Mouse (Mus musculus) heart, embryonic 12.5 days (tissue): ENCODE measurements around the gene Phactr1. TPM values are rescaled to one million over a fixed set of nuclear protein-coding genes. Genes with fewer than 3 reads are reported as not detected.

Experiments
- ATAC-seq: fragments of 200-750 bp; cut with Nextera tagmentation; 2 replicates; pipeline ENCODE4 v1.8.0; 2017; ENCODE audit warnings: moderate TSS enrichment, moderate library complexity; ENCODE audit not compliant: insufficient number of reproducible peaks, low FRiP score
- H3K27ac ChIP-seq: fragments of 300-500 bp; sonication (generic); 2 replicates; pipeline ENCODE4 v1.5.1; 2016; ENCODE audit warnings: mild to moderate bottlenecking, moderate library complexity; ENCODE audit not compliant: poor library complexity, severe bottlenecking
- H3K27me3 ChIP-seq: fragments of 300-500 bp; sonication (generic); replicated peaks from 2 replicates; pipeline ENCODE4 v1.6.1; 2016; ENCODE audit warnings: mild to moderate bottlenecking, moderate library complexity
- H3K36me3 ChIP-seq: fragments of 300-500 bp; sonication (generic); 2 replicates; pipeline ENCODE4 v1.6.1; 2016; ENCODE audit warnings: mild to moderate bottlenecking, moderate library complexity
- H3K4me1 ChIP-seq: fragments of 300-500 bp; sonication (generic); replicated peaks from 2 replicates; pipeline ENCODE4 v1.6.1; 2016; ENCODE audit warnings: mild to moderate bottlenecking
- H3K4me2 ChIP-seq: fragments of 300-500 bp; sonication (generic); 2 replicates; pipeline ENCODE4 v1.6.1; 2016; ENCODE audit warnings: mild to moderate bottlenecking, moderate library complexity
- H3K4me3 ChIP-seq: fragments of 300-500 bp; sonication (generic); 2 replicates; pipeline ENCODE4 v1.5.1; 2016; ENCODE audit warnings: mild to moderate bottlenecking
- H3K9ac ChIP-seq: fragments of 300-500 bp; sonication (generic); 2 replicates; pipeline ENCODE4 v1.6.1; 2016; ENCODE audit warnings: mild to moderate bottlenecking, moderate library complexity
- H3K9me3 ChIP-seq: fragments of 300-500 bp; sonication (generic); replicated peaks from 2 replicates; pipeline ENCODE4 v1.6.1; 2016; ENCODE audit warnings: mild to moderate bottlenecking, moderate library complexity
- WGBS: fragments of 180-500 bp; shearing (Covaris S2); methylation state at CpG from one replicate; pipeline ENCODE4 v1.1.7; 2016; 5-methylcytosine and 5-hydroxymethylcytosine counted together
- polyA plus RNA-seq: library from polyadenylated mRNA; unstranded; fragments of >200 nt; fragmentation: Nextera tagmentation; extraction: Ambion mirVana; gene quantifications from 2 replicates; pipeline ENCODE4 v1.2.1, GENCODE M21; 2016

Gene Phactr1
- polyA plus RNA-seq, 1 experiment from 2014 or later = 4.7 TPM

GRCm38 (mm10) chr13:42976967-42977366 is 296.5 kb downstream of the Phactr1 start:
- WGBS = 87% methylated on average over 5 of the region's 5 CpGs

GRCm38 (mm10) chr13:42980581-42980980 is 300.2 kb downstream of the Phactr1 start:
- WGBS = 83% methylated on average over 4 of the region's 4 CpGs
- Histone ChIP-seq H3K4me3 (no peak overlapping the region), H3K4me2 (no peak overlapping the region), H3K9me3 (no peaks in the 10 kb centered on the region), H3K27me3 (no peaks in the 10 kb centered on the region; the same call in 1 of the 2 replicates), H3K9ac (no peak overlapping the region), H3K27ac (no peak overlapping the region), H3K4me1 (no peaks in the 10 kb centered on the region), H3K36me3 (no peaks in the 10 kb centered on the region)
- ATAC-seq = no peak

More at GRCm38 (mm10) chr13:42976967-42977366, 296.5 kb downstream of the Phactr1 start:
- Histone ChIP-seq H3K27ac (no peak overlapping the region), H3K4me2 (no peak overlapping the region), H3K4me1 (no peaks in the 10 kb centered on the region), H3K9me3 (no peaks in the 10 kb centered on the region), H3K36me3 (no peaks in the 10 kb centered on the region), H3K27me3 (no peaks in the 10 kb centered on the region; the same call in 1 of the 2 replicates), H3K4me3 (no peak overlapping the region), H3K9ac (no peak overlapping the region)
- ATAC-seq = no peak

- Histone ChIP-seq H3K4me2 (no peak overlapping the region), H3K4me1 (no peaks in the 10 kb centered on the region), H3K9me3 (no peaks in the 10 kb centered on the region), H3K27me3 (no peaks in the 10 kb centered on the region; the same call in 1 of the 2 replicates), H3K9ac (no peak overlapping the region), H3K27ac (no peak overlapping the region), H3K36me3 (no peaks in the 10 kb centered on the region), H3K4me3 (no peak overlapping the region)
- no peak for ATAC-seq
- 81% methylated on average over 9 of the region's 9 CpGs for WGBS
These were observed 302.2 kb downstream of the Phactr1 start for GRCm38 (mm10) chr13:42982646-42983045.

- Histone ChIP-seq H3K27me3 (no peaks in the 10 kb centered on the region), H3K27ac (no peak overlapping the region), H3K4me2 (no peak overlapping the region), H3K9ac (no peak overlapping the region), H3K9me3 (0 out of 2 replicates have a peak, but pooled peaks cover 3% of the 10 kb centered on the region), H3K36me3 (no peaks in the 10 kb centered on the region), H3K4me3 (no peak overlapping the region), H3K4me1 (peaks cover 3% of the 10 kb centered on the region; the same call in 1 of the 2 replicates)
- WGBS = 79% methylated on average over 7 of the region's 7 CpGs
- no peak for ATAC-seq
These were observed 305.4 kb downstream of the Phactr1 start for GRCm38 (mm10) chr13:42985806-42986205.

GRCm38 (mm10) chr13:42987931-42988579 is 307.6 kb downstream of the Phactr1 start:
- Histone ChIP-seq H3K4me1 (peaks cover 3% of the 10 kb centered on the region; the same call in 1 of the 2 replicates), H3K9ac (no peak overlapping the region), H3K4me2 (no peak overlapping the region), H3K9me3 (0 out of 2 replicates have a peak, but pooled peaks cover 3% of the 10 kb centered on the region), H3K36me3 (no peaks in the 10 kb centered on the region), H3K4me3 (no peak overlapping the region), H3K27ac (no peak overlapping the region), H3K27me3 (no peaks in the 10 kb centered on the region)
- 42% methylated on average over 5 of the region's 5 CpGs for WGBS
- peak; percentile 51; the same call in 1 of the 2 replicates for ATAC-seq

- peaks cover 3% of the 10 kb centered on the region for H3K4me1 ChIP-seq
- no peak overlapping the region for H3K4me2 ChIP-seq
- H3K27ac ChIP-seq = no peak overlapping the region
- H3K27me3 ChIP-seq = no peaks in the 10 kb centered on the region
- WGBS = 86% methylated on average over 5 of the region's 5 CpGs
- no peak overlapping the region for H3K9ac ChIP-seq
- no peaks in the 10 kb centered on the region for H3K36me3 ChIP-seq
- no peak overlapping the region for H3K4me3 ChIP-seq
- 0 out of 2 replicates have a peak, but pooled peaks cover 7% of the 10 kb centered on the region for H3K9me3 ChIP-seq
- ATAC-seq = no peak
These were observed 309.1 kb downstream of the Phactr1 start for GRCm38 (mm10) chr13:42989481-42989880.

- no peak for ATAC-seq
- H3K4me1 ChIP-seq = peaks cover 6% of the 10 kb centered on the region
- no peak overlapping the region for H3K4me3 ChIP-seq
- no peaks in the 10 kb centered on the region for H3K27me3 ChIP-seq
- no peak overlapping the region for H3K27ac ChIP-seq
- H3K9ac ChIP-seq = no peak overlapping the region
- WGBS = 82% methylated on average over 3 of the region's 3 CpGs
- H3K36me3 ChIP-seq = no peaks in the 10 kb centered on the region
- H3K4me2 ChIP-seq = no peak overlapping the region
- 0 out of 2 replicates have a peak, but pooled peaks cover 7% of the 10 kb centered on the region for H3K9me3 ChIP-seq
These were observed 309.6 kb downstream of the Phactr1 start for GRCm38 (mm10) chr13:42990051-42990450.

- WGBS = 70% methylated on average over 2 of the region's 2 CpGs
- no peak overlapping the region for H3K4me2 ChIP-seq
These were observed 310.2 kb downstream of the Phactr1 start for GRCm38 (mm10) chr13:42990493-42991111.

GRCm38 (mm10) chr13:42991164-42991563 is 310.7 kb downstream of the Phactr1 start:
- no peak overlapping the region for H3K4me3 ChIP-seq
- 0 out of 2 replicates have a peak, but pooled peaks cover 7% of the 10 kb centered on the region for H3K9me3 ChIP-seq
- H3K27me3 ChIP-seq = no peaks in the 10 kb centered on the region
- H3K36me3 ChIP-seq = no peaks in the 10 kb centered on the region
- ATAC-seq = no peak
- H3K27ac ChIP-seq = no peak overlapping the region
- H3K4me2 ChIP-seq = no peak overlapping the region
- WGBS = 85% methylated on average over 3 of the region's 3 CpGs
- H3K9ac ChIP-seq = no peak overlapping the region
- peaks cover 6% of the 10 kb centered on the region for H3K4me1 ChIP-seq

More at GRCm38 (mm10) chr13:42990493-42991111, 310.2 kb downstream of the Phactr1 start:
- H3K4me1 ChIP-seq = peaks cover 6% of the 10 kb centered on the region
- no peak for ATAC-seq
- no peak overlapping the region for H3K27ac ChIP-seq
- no peaks in the 10 kb centered on the region for H3K27me3 ChIP-seq
- H3K4me3 ChIP-seq = no peak overlapping the region
- no peak overlapping the region for H3K9ac ChIP-seq
- H3K9me3 ChIP-seq = 0 out of 2 replicates have a peak, but pooled peaks cover 7% of the 10 kb centered on the region
- H3K36me3 ChIP-seq = no peaks in the 10 kb centered on the region

GRCm38 (mm10) chr13:42992306-42992705 is 311.9 kb downstream of the Phactr1 start:
- no peak overlapping the region for H3K27ac ChIP-seq
- no peaks in the 10 kb centered on the region for H3K27me3 ChIP-seq
- 0 out of 2 replicates have a peak, but pooled peaks cover 7% of the 10 kb centered on the region for H3K9me3 ChIP-seq
- peaks cover 6% of the 10 kb centered on the region for H3K4me1 ChIP-seq
- no peak overlapping the region for H3K9ac ChIP-seq
- H3K4me2 ChIP-seq = no peak overlapping the region
- no peak for ATAC-seq
- 74% methylated on average over 4 of the region's 4 CpGs for WGBS
- no peak overlapping the region for H3K4me3 ChIP-seq
- no peaks in the 10 kb centered on the region for H3K36me3 ChIP-seq

GRCm38 (mm10) chr13:42994276-42994675 is 313.9 kb downstream of the Phactr1 start:
- H3K4me2 ChIP-seq = no peak overlapping the region
- H3K36me3 ChIP-seq = no peaks in the 10 kb centered on the region
- H3K9ac ChIP-seq = no peak overlapping the region
- H3K27ac ChIP-seq = no peak overlapping the region
- 0 out of 2 replicates have a peak, but pooled peaks cover 7% of the 10 kb centered on the region for H3K9me3 ChIP-seq
- 60% methylated on average over 3 of the region's 3 CpGs for WGBS
- ATAC-seq = 0 out of 2 replicates have a peak, but pooled peaks have one; percentile 15
- no peak overlapping the region for H3K4me3 ChIP-seq
- peaks cover 4% of the 10 kb centered on the region; the same call in 1 of the 2 replicates for H3K4me1 ChIP-seq
- no peaks in the 10 kb centered on the region for H3K27me3 ChIP-seq
